Mouse (Mus musculus): Measurements from ENCODE around the gene Ube4a.
"Not testable (repeated sequence)": the region's sequence is repeated elsewhere in the genome, so short reads cannot be mapped to it uniquely, and the experiment has no call there.

Gene Ube4a

DNA sequence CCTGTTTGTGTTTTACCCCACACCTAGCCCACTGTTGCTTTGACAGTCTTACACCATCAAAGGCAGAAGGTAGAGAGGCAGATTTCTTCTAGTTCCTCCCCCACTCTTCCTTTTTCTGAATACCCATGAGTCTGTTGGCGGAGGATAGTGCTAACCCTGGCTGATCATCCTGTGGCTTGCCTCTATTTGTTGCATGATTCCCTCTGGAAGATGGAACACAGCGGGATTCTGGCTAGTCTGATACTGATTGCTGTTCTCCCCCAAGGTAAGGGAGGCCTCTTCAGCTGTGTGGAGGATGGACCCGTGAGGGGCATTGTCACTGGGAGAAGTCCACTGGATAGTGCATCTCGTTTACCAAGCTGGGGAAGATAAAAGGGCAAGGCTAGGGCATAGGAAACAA is 16.3 kb upstream of the Ube4a start, which contains the start of gene Cd3d:
Gene Cd3d (plus strand): TSS at position 111 of the 400 bp plus-strand sequence.
- DNase-seq (ENCODE audit: extremely low read depth, low read depth, low spot score): no peak

DNA sequence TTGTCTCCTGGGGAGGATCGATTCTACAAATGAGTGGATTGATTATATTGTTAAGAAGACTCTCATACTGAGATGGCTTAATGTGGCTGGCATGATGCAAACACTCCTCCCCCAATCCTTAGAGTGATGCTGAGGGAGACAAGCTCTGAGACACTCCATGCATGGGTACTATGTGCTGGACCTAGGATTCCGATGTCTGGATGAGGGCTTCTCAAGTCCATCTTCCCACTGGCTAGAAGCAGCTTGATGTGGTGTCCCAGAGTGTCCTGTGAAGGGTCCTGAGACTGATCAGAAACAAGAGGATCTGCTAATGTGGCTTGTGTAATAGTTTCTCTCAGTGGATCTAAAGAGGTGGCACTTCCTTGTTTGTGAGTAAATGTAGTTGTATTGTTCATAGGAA is 15.7 kb upstream of the Ube4a start:
- DNase-seq (ENCODE audit: extremely low read depth, low read depth, low spot score): no peak

DNA sequence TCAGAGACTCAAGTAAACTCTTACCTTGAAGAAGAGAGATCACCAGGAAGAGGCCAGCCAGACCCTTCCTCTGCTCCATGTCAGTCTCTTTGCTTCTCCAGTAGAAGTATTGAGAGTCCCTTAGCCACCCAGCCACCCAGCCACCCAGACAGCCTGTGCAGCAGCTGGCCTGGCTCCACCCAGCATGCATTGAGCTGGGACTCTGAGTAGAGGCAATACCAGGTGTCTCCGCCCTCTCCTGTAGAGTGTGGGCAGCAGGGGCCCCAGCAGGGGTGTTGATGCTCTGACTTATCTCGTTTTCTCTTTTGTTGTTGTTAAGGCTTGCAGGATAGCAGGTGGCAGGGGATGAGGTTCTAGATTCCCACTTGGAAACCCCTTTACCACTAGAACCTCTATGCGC is 14.8 kb upstream of the Ube4a start, which contains the start of gene Cd3g:
Gene Cd3g (minus strand): TSS at position 190 of the 400 bp plus-strand sequence.
- DNase-seq (ENCODE audit: extremely low read depth, low read depth, low spot score): no peak

DNA sequence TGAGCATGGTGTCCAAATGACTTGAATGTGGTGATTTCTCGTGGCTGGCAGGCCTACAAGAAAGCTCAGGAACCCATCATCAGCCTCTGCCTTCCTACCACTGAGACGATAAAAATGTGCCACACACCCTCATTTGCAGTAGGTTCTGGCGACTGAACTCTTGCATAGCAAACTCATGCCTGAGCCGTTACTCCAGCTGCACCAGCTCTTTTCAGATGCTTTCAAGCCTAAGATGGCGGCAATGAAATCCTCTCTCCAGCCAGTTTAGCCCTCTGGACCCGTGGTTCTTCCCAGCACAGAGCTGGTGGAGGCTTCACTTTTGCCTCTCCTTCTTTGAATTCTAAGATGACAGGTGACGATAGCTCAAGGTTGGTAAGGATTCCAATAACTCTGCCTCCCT is 14.4 kb upstream of the Ube4a start:
- no peak for DNase-seq (ENCODE audit: extremely low read depth, low read depth, low spot score)

DNA sequence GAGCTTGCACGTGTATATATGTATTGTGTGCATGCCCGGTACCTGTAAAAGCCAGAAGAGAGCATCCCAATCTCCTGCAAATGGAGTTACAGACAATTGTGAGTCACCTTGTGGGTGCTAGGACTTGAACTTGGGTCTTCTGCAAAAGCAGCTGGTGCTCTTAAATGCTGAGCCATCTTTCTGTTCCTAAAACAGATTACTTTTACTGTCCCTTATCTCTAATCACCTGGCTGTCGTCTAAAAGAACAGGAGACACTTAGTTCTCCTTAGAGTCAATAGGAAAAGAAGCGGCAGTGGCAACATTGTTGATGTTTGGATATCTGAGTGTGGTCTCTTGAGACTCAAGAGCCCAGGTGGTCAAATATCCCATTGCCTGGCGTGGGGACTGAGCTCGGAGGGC is 12.4 kb upstream of the Ube4a start:
- no peak for DNase-seq (ENCODE audit: extremely low read depth, low read depth, low spot score)

GRCm38 (mm10) chr9:44969450-44969849 is 4.0 kb upstream of the Ube4a start:
- DNase-seq (ENCODE audit: extremely low read depth, low read depth, low spot score): no peak

DNA sequence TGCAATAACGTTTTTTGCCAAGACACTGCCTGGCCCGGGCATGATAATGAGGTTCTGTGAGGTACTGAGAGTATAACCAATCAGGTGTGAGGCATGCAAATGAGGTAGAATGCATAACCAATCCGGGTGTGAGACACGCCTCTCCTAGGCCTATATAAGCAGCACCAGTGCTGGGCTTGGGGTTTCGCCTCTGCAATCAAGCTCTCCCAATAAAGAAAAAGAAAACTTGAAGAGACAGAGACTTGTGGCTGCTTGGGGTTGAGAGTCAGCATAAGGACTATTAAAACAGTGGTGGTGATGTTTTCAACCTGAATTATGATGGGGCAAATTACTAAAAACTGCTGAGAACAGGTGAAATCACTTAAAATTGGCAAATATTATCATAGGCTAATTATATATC is 2.4 kb upstream of the Ube4a start:
- not testable (repeated sequence) for DNase-seq (ENCODE audit: extremely low read depth, low read depth, low spot score)

DNA sequence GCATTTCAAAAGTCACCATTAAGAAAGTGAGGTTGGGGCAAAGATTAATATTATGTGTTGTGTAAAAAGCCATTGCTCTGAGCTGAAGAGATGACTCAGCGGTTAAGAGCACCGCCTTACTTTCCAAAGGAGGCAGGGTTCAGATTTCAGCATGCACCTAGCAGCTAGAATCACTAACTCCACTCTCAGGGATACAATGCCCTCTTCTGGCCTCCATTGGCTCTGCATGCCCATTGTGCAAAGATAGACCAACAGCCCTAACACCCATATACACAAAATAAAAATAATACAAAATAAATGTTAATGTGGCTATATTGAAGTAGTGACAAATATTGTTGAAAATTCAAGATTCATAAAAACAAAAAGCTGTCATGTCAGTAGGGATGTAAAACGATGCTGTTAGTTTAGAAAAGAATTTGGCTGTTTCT is 1.4 kb upstream of the Ube4a start:
- DNase-seq (ENCODE audit: extremely low read depth, low read depth, low spot score): no peak

GRCm38 (mm10) chr9:44965833-44966466 is 550 bp upstream of the Ube4a start:
- no peak for DNase-seq (ENCODE audit: extremely low read depth, low read depth, low spot score)

- no peak for DNase-seq (ENCODE audit: extremely low read depth, low read depth, low spot score)
Measured at GRCm38 (mm10) chr9:44954432-44954831, 11.0 kb downstream of the Ube4a start.

- DNase-seq (ENCODE audit: extremely low read depth, low read depth, low spot score): no peak
Measured at GRCm38 (mm10) chr9:44947836-44948235, 17.6 kb downstream of the Ube4a start.

- peak; percentile 58 for DNase-seq (ENCODE audit: extremely low read depth, low read depth, low spot score)
Measured at GRCm38 (mm10) chr9:44946185-44946695, 19.2 kb downstream of the Ube4a start.

- peak; percentile 39 for DNase-seq (ENCODE audit: extremely low read depth, low read depth, low spot score)
Measured at GRCm38 (mm10) chr9:44942421-44942820, 23.0 kb downstream of the Ube4a start.

- DNase-seq (ENCODE audit: extremely low read depth, low read depth, low spot score): no peak
Measured at GRCm38 (mm10) chr9:44941756-44942155, 23.6 kb downstream of the Ube4a start.

DNA sequence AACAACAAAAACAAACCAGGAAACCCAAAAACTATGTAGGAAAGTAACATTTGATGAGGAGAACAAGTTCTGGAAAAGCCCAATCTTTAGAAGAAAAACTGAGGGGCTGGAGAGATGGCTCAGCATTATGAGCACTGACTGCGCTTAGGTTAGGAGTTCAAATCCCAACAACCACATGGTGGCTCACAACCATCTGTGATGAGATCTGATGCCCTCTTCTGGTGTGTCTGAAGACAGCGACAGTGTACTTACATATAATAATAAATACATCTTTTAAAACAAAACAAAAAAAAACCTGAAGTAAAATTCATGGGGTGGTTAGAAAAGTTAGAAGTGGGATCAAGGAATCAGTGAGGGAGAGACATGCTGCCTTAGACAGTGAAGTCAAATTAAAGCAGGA is 43.9 kb downstream of the Ube4a start:
- no peak for DNase-seq (ENCODE audit: extremely low read depth, low read depth, low spot score)

DNA sequence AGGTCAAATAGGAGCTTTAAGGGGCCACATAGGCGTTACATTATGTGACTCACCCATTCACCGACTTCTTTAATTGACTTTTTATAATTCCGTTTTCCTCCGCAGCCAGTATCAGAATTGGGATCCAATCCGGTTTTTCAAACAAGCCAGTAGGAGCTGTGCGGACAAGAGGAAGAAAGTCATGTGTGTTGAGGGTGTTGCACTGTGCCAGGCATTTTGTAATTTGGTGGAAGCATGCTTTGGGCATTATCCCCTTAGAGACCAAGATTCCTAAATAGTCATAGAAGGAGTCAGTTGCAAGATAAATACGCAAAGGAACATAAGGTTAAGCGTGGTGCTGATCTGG is 44.3 kb downstream of the Ube4a start:
- DNase-seq (ENCODE audit: extremely low read depth, low read depth, low spot score): peak; percentile 58

GRCm38 (mm10) chr9:44920374-44921122 is 44.9 kb downstream of the Ube4a start, which contains the start of gene Atp5l:
Gene Atp5l, minus strand, starts transcription at chr9:44920742.
- DNase-seq (ENCODE audit: extremely low read depth, low read depth, low spot score): peak; percentile 80

DNA sequence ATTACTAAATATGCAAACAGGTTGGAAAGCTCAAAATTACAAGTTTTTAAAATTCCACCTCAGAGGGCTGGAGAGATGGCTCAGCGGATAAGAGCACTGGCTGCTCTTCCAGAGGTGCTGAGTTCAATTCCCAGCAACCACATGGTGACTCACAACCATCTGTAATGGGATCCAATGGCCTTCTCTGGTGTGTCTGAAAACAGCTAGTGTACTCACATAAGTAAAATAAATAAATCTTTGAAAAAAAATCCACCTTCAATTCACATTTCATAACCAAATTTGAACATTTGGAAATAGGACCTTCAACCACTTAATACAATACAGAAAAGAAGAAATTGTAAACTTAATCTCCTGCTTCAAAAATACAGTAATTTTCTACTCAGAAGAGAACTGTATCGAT is 45.8 kb downstream of the Ube4a start:
- DNase-seq (ENCODE audit: extremely low read depth, low read depth, low spot score): no peak

DNA sequence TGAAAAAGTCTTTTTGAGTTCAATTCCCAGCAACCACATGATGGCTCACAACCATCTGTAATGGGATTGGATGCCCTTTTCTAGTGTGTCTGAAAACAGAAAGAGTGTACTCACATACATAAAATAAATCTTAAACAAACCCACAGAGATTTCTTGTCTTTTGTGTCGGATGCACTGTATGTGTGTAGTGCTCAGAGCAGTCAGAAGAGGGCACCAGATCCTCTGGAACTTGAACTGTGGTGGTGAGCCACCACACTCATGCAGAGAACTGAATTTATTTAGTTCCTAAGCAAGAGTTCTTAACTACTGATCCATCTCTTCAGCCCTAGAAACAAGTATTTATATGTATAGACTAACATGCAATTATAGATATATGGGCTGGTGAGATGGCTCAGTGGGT is 49.2 kb downstream of the Ube4a start:
- DNase-seq (ENCODE audit: extremely low read depth, low read depth, low spot score): no peak

GRCm38 (mm10) chr9:44914706-44915105 is 50.7 kb downstream of the Ube4a start:
- DNase-seq (ENCODE audit: extremely low read depth, low read depth, low spot score): no peak

GRCm38 (mm10) chr9:44911365-44911764 is 54.0 kb downstream of the Ube4a start:
- no peak for DNase-seq (ENCODE audit: extremely low read depth, low read depth, low spot score)

- DNase-seq (ENCODE audit: extremely low read depth, low read depth, low spot score): no peak
Measured at GRCm38 (mm10) chr9:44905620-44906019, 59.8 kb downstream of the Ube4a start.
